Mouse (Mus musculus) small intestine, adult 2 months (tissue): ENCODE results near the gene Ehd1.
A peak's percentile ranks its signal among the peaks of the same experiment; 100 is the strongest.

ENCODE experiments used
- CTCF ChIP-seq: fragments of 200-500 bp; IDR thresholded peaks from 2 replicates; pipeline ENCODE4 v1.5.1; 2012; ENCODE audit warnings: low read depth, mild to moderate bottlenecking, control low read depth, inconsistent platforms, low read length, moderate library complexity, mixed read lengths; ENCODE audit not compliant: insufficient replicate concordance, insufficient read length; ENCODE audit errors: extremely low read depth
- POLR2A ChIP-seq: fragments of 200-500 bp; IDR thresholded peaks from 2 replicates; pipeline ENCODE4 v1.6.1; 2012; ENCODE audit warnings: low read depth, mild to moderate bottlenecking, control low read depth, inconsistent platforms, low read length, moderate library complexity

DNA sequence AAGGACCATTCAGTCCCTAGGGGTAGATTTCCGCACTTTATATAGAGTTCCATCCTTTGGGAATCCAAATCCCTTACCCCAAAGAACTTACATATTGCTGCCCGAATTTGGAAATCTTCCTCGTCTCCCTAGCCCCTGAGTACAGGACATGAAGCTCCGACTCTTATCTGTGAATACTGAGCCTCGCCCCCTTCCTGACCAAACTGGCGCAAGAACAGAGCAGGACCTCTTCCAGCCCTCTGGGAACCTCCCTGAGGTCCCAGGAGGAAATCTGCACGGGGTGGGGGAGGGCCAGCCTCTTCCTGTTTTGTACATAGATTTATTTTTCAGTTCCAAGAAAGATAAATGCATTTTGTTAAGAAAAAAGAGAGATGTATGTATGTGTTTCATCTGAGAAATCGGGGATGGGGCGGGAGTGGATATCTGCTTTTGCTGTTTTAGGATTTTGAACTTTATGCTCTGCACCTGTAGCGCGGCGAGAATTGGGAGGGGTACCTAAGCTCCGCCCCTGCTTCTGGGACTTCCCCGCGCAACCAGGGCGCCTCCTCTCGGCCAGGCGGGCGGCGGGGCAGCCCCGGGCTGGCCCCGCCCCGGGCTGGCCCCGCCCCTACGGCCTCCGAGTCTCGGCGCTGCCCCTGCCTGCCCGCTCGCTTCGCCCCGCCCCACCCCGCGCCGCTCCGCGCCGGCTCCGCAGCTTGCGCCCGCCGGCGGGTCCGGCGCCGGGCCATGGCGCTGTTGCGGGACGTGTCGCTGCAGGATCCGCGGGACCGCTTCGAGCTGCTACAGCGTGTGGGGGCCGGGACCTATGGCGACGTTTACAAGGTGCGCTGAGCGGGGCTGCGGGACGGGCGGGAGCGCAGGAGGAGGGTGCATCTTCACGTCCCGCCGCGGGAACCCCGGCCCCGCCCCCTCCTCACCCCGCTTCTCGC lies 64.3 kb downstream of the Ehd1 start, which contains the start of gene Map4k2:
- 0 out of 2 replicates have a peak, but pooled peaks have one; percentile 9 for TF ChIP-seq CTCF
- TF ChIP-seq POLR2A = no peak; the same call in 1 of the 2 replicates
